Mouse (Mus musculus): Measurements from ENCODE around the gene Rftn2.

Gene Rftn2

DNA sequence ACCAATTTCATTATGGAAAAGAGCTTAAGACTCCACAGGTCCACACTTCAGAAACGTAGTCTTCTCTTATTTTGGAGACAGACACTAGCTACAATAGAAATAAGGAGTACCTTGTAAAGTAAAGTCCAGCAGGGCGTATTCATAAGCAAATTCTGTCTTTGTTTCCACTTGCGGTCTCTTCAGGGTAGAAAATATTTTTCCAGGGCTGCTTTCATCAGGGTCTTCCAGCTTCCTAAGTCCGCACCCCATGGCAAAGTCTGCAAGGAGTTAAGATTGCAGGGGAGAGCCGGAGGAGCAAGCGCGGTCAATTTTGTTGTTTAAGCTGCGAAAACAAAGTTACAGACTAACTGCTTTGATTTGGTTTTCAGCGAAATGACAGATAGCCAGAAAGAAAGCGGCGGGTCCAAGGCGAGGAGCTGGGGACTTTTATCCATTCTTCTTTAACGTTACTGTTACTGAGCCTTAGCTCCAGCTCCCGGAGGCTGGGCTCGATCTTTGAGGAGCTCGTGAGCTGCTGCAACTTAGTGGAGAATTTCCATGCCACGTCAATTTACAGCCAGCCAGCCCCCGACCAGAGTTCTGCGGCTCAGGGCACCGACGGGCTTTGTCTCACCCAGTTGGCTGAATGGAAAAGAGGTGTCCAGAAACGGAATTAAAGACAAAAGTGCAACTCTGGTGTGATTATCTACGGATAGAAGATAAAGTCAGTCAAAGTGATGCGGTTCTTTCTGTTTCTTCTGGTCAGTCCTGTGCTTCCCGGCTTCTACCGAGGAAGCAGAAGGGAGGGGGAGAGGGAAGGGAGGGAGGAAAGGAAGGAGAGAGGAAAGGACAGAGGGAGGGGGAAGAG, at the start of gene Rftn2:
TSS of gene Rftn2 (minus strand) at position 772 of the 847 bp plus-strand sequence.
- DNase-seq, result peak in 1 of 2 experiments; percentile 46

DNA sequence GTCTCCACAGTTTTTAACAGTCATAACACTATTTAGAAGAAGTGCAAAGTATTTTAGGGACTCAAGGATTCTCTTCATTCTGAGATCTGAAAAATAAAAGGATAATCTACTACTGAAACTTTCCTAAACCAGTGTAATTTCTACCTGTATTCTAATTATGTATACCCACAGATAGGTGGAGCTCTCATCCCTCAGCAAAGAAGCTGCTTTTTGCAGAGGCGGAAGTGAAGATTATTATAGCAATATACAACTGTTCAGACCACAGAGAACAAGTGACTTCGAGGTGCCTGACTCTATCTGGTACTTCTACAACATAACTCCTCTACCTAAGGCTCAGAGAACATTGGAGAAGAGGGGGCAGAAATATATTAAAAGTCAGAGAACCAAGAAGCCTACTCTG, 38.9 kb upstream of the Rftn2 start:
- DNase-seq, result no peak

DNA sequence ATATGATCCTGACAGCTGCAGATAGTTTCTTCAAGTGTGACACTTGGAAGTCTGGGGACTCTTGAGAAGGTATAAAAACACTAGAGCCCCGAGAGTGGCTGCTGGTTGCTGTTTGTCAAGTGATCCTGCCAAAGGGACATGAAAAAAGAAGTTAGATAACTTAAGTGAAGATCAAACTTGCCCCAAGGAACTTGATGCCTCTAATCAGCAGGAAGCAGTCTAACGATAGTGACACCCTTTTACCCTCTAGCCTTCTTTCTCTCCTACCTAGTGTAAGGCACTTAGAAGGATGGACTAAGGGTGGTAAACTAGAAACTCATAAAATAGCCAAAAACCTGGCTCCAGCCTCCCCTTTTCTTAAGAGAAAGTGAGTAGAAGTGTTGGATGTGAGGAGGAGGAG, 37.8 kb upstream of the Rftn2 start:
- DNase-seq, result no peak

DNA sequence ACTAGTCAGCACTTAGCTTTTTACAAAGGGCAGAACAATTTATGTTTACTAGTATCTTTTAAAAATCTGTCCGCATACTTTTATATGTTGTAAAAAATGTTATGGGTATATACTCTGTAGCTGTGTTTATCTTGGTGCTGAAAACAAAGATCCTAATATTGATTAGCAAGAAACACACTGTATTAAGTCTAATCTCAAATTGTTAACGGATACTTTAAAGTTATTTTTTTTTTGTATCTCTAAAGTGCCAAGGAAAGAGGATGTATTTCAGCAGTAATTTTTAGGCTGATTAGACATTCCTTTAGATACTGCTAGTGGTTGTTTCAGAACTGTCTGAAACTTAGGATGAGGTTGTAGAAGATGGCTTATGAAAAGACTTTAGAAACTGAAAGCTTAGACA, 19.8 kb upstream of the Rftn2 start:
- DNase-seq, result no peak

DNA sequence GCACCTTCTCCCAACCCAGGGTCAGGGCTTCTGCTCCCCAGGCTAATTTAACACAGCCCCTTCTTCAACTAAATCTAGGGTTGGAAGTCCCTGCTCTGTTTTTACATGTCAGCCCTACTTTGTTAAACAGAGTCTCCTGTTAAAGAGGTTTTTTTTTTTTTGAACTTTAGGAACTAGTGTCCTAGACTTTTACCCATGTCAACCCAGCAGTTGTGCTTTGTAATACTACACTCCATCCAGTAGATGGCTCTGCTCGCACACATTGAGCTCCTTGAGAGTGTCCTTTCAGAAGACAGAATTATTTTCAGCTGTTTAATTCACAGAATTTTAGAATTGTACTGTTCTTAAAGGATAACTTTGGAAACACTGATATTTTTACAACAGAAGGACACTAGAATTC, 12.7 kb upstream of the Rftn2 start:
- peak; percentile 51 to 56 for DNase-seq

DNA sequence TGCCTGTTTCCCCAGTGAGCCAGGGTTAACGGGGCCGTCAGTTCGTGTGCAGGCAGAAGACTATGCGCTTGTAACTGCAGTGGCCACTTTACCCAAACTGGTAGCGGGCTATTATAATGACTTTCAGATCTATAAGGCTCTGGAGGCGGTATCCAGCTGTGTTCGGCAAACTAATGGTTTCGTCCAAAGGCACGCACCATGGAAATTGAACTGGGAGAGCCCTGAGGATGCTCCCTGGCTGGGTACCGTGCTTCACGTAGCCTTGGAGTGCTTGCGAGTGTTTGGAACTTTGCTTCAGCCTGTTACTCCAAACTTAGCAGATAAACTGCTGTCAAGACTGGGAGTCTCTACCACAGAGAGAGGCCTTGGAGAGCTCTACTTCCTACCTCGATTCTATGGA, 11.9 kb upstream of the Rftn2 start:
- DNase-seq, result no peak

DNA sequence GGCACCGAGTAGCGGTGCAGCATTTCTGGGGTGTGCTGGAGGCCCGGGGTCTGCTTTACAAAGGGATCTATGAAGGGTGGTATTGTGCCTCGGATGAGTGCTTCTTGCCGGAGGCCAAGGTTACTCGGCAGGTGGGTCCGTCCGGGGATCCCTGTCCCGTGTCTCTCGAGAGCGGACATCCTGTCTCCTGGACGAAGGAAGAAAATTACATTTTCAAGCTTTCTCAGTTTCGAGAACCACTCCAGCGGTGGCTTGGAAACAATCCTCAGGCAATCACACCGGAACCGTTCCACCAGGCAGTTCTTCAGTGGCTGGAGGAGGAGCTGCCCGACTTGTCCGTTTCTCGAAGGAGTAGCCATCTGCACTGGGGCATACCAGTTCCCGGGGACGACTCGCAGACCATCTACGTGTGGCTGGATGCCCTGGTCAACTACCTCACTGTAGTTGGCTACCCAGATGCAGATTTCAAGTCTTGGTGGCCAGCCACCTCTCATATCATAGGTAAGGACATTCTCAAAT, 11.1 kb upstream of the Rftn2 start:
- DNase-seq, result peak in 1 of 2 experiments; percentile 43

DNA sequence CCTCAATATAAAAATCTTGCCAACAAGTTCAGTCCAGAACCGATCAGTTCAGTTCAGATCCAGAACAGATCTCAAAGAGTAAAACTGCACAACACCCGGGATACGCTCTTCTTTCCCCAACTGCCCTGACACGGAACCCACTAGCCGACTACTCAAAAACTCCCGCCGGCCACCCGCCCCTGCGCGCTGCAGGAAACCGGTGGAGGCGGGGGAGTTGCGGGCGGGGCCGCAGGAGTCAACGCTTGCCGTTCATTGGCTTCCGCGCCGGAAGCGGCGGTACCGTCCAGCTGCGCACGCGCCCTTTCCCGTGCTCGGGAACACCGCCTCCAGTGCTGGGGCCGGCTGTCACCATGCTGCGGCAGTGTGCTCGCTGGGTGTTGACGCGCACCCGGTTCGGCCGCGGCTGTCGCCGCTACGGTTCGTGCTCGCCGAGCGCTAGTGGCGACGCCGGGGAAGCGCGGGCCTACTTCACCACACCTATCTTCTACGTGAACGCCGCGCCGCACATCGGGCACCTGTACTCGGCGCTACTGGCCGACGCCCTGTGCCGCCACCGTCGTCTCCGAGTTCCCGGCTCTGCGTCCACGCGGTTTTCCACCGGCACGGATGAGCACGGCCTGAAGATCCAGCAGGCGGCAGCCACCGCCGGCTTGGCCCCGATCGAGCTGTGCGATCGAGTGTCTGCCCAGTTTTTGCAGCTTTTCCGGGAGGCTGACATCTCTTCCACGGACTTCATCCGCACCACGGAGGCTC, 10.5 kb upstream of the Rftn2 start, which contains the start of gene Mars2:
TSS of gene Mars2 (plus strand) at position 288 of the 753 bp plus-strand sequence.
- DNase-seq, result peak; percentile 96 to 99

DNA sequence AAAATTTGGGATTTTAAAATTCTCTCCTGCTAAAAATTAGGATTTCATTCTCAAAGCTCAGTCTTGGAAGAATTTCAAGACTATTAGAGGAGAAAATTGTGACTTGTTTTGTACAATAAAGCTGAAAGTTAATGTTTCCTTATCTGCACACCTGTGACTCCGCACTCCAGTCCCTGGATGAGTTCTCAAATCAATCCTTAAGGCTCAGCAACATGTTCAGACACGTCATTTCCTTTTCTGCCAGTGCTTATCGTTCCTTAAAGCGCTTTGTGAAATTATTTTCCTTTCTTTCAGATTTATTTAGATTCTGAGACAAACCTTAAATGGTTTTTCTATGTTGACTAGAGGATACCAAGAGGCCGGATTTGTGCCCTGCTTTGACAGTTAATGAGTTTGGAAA, 9.9 kb upstream of the Rftn2 start:
- DNase-seq, result no peak

DNA sequence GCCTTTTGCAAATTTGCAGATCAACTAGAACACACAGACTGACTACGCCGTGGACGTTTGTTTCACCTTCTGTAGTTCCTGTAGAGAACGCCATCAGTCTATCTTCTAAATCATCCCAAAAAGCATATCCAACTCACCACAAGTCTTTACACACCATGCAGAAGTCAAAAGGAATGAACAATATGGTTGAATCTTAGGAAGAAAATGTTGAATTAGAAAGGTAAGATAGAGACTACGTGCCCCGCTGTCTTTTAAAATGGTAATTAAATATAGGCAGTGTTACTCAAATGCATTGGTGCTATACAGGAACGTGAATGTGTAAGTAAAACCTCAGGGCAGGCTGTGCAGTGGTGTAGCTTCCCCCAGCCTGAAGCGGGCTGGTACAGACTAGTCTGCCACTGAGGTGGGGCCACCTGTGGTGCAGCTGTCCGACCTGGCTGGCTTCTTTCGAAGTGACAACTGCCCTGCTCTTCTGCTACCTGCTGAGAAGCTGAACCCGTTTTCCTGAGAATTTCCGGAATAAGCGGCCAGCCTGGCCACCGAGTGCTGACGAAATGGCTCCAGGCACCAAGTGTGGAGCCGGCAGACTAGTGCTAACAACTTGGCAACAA, 8.4 kb upstream of the Rftn2 start:
- DNase-seq, result no peak

DNA sequence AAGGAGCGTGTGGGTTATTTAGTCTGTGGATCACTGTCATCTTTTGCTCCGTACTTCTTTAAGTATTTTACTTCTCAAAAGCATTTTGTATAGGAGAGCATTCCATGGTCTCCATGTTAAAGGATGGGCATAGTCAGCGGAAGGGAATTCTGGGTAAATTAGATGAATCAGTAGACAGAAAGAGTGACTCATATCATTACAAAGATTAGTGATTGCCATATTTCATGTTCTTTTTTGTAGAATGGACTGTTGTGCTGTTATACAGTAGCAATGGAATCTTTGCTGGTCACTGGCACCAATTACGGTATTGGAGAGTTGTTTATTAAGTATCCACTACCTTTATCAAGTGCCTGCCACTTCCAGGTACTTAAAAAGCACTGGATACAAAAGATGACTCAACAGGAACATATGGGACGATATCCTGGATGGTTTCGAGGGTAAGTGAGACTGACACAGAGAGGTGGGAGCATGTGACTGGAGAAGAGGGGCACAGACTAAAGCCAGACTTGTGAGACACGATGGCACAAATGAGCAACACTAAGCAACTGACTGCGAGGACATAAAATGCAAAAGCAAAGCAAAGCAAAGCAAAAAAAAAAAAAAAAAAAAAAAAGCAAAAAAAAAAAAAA, 1.8 kb upstream of the Rftn2 start:
- DNase-seq, result no peak

DNA sequence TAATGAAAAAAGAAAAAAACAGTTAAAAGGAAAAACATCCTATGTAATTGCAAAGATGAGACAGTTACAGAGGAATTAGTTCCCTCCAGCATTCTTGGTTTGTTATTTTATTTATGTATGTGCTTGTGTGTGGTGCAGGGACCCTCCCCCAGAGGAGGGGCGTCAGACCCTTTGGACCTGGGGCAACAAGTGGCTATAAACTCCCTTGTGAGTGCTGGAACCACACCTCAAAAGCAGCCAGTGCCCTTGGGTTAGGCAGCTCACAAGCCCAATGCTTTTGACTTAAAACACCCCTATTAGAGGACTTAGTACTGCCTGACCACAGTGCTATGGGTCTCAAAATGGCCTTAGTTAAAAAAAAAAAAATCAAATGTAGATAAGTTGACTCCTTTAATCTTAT, 794 bp upstream of the Rftn2 start:
- DNase-seq, result no peak

DNA sequence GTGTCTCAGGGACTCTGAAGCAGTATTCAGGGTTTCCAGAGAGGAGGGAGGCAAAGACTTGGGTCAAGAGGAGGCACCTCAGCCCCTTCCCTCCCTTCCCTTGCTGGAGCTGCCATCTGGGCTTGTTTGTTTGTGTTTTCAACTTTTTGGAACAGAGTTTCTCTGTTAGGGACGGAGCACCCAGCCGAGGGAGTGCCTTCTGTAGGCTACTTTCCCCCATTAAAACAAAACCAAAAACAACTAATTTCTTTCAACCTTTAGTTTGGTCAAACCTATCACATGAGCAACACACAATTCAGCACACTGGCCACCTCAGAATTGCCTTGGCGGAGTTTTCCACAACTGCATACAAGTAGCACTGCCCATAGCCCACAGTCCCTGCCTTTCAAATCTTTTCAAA, 1.2 kb downstream of the Rftn2 start:
- DNase-seq, result no peak

DNA sequence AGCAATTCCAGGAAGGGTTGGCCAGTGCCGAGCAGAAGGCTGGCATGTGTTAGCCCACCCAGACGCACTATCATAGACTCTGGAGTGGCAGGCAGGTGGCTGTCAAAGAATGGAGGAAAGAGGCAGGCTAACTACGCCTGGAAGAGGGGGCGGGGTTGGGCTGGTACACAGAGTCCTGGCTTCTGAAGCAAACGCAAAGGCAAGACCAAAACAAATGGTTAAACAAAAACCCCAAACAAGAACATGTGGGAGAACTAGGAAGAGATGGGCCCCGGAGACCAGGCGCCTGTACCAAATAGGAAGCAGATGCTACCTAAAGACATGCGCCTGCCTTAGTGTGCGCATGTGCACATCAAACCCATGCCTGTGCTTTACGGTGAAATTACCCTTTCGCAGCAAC, 2.5 kb downstream of the Rftn2 start:
- DNase-seq, result no peak

DNA sequence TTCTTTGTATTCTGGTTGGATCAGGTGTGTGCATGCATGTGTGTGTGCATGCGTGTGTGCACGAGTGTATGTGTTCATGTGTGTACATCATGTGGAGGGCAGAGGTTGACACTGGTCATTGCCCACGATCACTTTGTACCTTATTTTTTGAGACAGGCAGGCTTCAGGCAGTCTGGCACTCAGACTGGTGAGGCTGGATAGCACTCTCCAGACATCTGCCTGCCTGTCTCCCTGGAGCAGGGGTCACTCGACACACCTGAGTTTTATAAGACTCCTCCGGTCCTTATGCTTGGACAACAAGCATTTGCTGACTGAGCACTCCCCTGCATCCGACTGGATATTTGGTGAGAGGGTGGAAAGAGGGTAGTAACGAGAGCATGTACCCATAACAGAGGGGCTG, 3.6 kb downstream of the Rftn2 start:
- DNase-seq, result no peak

DNA sequence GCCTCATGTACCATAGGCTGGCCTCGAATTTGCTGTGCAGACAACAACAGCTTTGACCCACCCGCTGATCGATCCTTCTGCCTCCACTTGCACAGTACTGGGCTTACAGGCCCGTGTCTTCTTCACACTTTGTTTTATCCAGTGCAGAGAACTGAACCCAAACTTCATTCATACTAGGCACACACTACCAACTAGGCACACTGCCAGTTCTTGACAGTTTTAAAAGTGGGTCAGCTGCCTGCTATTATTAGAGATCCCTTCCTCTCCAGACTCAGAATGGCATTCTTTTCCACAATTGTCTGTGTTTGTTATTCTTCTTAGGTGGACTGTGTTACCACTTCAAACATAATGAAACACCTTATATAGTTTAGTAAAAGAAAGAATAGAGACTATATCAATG, 5.2 kb downstream of the Rftn2 start:
- DNase-seq, result peak in 1 of 2 experiments; percentile 16

DNA sequence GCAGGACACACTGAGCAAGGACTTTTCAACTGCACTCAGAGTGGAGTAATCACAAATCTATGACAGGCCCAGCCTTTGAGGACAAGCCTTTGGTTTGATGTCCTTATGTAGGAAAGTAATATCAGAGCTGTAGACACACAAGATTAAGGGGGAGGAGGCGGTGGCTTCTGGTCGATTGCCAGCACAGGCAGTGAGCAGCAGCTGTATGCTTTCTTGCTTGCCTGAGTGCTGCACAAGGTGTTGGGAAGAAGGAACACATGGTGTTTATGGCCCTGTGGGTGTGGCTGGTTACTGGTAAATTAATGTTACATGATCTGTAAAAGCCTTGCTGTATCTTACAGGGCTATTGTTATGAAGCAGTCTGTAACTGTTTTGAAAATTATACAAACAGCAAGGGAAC, 9.4 kb downstream of the Rftn2 start:
- no peak for DNase-seq

DNA sequence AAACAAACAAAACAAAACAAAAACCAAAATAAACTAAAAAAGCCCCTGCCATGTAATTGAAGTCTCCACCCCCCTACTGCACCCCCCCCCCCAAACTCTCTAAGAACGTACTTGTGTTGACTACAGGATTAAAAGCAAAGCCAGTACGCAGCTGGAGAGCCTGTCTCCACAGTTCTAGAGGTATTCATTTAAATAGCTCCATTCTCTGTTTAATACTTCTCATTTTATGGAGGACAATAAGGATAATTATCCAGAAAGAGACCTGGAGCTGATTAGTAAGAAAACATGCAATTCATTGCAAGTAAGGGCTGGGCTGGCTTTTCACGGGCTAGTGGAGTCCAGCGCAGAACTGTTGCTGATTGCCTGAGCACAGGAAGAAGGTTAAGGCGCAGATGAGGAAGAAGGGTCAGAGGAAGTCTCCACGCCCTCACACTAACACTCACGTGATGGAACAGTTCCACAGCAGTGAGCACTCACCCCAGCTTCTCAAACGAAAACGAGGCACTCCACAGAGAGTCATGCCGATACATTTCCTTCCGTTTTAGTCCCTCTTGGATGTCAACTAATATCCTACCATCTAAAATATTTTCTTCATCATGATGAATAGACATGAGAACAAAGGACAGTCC, 11.3 kb downstream of the Rftn2 start:
- DNase-seq, result peak; percentile 51 to 56

DNA sequence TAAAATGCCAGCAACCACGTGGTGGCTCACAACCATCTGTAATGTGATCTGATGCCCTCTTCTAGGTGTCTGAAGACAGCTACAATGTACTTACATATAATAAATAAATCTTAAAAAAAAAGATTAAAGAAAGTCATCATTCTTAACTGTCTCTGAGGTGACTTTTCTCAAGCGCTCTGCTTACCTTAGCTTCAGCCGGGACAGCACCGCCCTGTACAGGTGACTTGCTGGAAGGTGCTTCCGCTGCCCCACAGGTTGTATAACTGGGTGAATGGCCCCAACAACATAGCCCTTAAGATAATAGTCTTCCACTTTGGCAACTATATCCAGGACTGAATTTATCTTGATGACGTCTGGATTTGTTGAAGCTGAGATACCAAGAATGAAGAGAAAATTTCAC, 12.6 kb downstream of the Rftn2 start:
- no peak for DNase-seq

DNA sequence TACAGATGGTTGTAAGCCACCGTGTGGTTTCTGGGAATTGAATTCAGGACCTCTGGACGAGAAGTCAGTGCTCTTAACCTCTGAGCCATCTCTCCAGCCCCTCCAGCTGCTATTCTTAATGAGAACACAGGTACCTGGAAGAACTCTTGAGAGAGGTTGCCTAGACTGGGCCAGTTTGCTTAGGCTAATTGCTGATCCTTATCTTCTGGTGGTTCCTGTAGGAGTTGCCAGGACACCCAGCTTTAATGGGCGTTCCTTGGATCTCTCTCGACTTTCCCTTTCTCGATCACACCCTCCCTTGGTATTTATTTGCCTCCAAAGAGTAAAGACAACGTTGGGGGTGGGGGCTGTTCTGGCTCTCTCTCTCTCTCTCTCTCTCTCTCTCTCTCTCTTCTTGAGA, 13.1 kb downstream of the Rftn2 start:
- no peak for DNase-seq

DNA sequence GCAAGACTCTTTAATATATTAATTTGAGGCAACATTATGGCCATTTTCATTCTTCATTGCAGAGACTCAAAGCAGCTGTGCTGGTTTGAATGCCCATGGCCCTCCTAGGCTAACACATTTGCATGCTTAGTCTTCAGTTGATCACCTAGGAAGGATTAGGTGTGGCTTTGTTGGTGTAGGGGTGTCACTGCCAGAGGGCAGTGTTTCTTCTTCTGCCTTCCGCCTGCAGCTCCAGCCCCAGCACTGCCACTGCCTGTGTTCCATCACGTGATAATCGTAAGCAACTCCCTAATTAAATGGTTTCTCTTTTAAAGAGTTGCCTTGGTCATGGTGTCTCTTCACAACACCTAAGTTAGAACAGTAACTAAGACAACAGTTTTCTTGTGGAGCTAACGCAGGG, 13.8 kb downstream of the Rftn2 start:
- DNase-seq, result no peak

DNA sequence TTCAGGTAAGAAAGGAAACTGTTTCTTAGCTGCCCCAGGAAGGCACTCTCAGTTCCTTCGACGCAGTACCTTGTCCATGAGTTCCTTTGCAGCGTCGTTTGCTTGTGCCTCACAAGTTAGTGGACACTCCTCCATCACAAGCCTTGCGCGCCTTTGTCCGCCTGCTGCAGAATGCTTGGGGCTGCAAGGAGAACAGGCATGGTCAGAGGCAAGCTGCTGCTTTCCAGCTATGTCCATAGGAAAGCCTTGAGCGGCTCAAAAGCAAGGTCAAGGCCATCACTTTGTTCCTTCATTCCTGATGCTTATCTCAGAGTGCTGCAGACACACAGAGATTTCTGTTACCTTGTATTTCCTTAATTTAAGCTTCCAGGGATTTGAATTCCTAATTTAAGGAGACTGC, 15.5 kb downstream of the Rftn2 start:
- no peak for DNase-seq

Data from kidney, postnatal 36 days (tissue).